Mouse (Mus musculus): Measurements from ENCODE around the gene 1700029P11Rik. TPM values are rescaled to one million over a fixed set of nuclear protein-coding genes. Genes with fewer than 3 reads are reported as not detected.

Gene 1700029P11Rik
- polyA plus RNA-seq, 1 experiment, result 0.08 TPM

DNA sequence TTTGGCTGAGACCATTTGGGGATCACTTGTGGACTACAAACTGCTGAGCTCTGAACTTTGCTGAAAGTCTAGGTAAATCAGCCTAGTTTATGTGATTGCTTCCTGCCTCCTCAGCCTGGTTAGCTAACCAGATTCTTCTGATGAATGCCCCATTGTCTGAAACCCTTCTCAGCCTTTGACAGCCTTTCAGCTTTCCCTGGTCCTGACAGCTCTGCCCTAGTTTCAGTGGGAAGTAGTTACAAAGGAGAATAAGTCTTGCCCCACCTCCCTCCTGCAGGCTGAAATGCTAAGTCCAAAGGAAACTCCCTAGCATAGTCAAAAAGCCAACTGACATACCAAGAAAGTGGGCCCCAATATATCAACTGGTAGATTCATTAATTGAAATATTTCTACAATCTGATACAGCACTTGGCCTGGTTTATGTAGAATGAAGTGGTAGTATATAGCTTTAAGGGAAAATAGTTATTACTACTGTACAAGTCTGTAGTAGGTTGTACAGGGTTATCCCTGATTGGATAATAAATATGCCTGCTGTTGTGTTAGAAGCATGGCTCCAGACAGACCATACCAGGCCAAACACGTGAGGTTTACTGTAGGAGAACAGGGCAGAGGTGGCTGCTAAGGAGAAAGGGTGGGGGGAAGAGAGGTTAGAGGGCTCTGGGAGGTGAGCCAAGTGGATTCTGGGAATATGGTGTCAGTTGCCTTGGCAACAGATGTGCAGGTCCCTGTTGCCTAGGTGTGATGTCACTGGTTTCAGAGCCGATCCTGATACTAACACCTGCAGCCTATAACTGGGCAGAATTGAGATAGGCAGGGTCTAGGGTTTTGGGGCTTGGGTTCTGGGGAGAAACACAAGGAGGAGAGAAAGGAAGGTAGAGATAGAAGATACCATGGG, 5.2 kb downstream of the 1700029P11Rik start:
- H3K4me3 ChIP-seq (ENCODE audit: insufficient read depth, low read depth, low read length), result no peak overlapping the region
- H3K27me3 ChIP-seq (replicated peaks; ENCODE audit: control insufficient read depth, insufficient read depth, low read length), result no peaks in the 10 kb centered on the region
- H3K4me1 ChIP-seq (ENCODE audit: control insufficient read depth, insufficient read depth, low read length), result no peaks in the 10 kb centered on the region
- H3K36me3 ChIP-seq (ENCODE audit: control insufficient read depth, insufficient read depth, low read length), result no peaks in the 10 kb centered on the region
- H3K27ac ChIP-seq (ENCODE audit: insufficient read depth, low read depth, low read length), result no peak overlapping the region
- no peak for TF ChIP-seq CTCF (conservative IDR thresholded peaks at IDR 0.05; ENCODE audit: insufficient read depth, insufficient read length, low read depth, low read length)
- TF ChIP-seq POLR2A (IDR thresholded peaks at IDR 0.05; ENCODE audit: low read depth, low read length), result no peak
- no peak for DNase-seq
- WGBS, result 64% methylated on average over 2 of the region's 2 CpGs

DNA sequence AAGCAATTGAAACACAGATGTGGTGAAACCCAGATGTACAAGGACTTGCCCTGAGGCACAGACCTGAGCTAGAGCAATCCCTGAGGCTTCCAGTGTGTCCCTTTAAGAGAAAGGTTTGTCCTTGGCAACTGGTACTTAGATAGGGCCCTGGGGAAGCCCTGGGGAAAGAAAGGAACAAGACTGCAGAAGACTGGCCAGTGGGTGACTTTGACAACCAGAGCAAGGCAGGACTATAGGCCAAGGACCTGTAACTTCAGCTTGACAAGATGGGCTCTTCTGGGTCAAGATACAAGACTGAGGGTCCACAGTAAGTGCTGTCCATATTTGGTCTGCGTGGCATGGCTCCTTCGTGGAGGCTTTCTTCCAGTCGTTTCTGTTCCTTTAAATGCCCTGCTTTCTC, 7.3 kb downstream of the 1700029P11Rik start, which contains the start of gene Xrcc6:
TSS of gene Xrcc6 (plus strand) at position 190 of the 400 bp plus-strand sequence.
- H3K4me1 ChIP-seq (ENCODE audit: control insufficient read depth, insufficient read depth, low read length), result no peaks in the 10 kb centered on the region
- H3K27me3 ChIP-seq (replicated peaks; ENCODE audit: control insufficient read depth, insufficient read depth, low read length), result no peaks in the 10 kb centered on the region
- no peak for DNase-seq
- 78% methylated on average over 3 of the region's 3 CpGs for WGBS
- H3K4me3 ChIP-seq (ENCODE audit: insufficient read depth, low read depth, low read length), result no peak within 1 kb of the TSS
- TF ChIP-seq POLR2A (IDR thresholded peaks at IDR 0.05; ENCODE audit: low read depth, low read length) (no peak), CTCF (conservative IDR thresholded peaks at IDR 0.05; ENCODE audit: insufficient read depth, insufficient read length, low read depth, low read length) (no peak)
- H3K36me3 ChIP-seq (ENCODE audit: control insufficient read depth, insufficient read depth, low read length), result no peaks in the 10 kb centered on the region
- H3K27ac ChIP-seq (ENCODE audit: insufficient read depth, low read depth, low read length), result no peak within 1 kb of the TSS

DNA sequence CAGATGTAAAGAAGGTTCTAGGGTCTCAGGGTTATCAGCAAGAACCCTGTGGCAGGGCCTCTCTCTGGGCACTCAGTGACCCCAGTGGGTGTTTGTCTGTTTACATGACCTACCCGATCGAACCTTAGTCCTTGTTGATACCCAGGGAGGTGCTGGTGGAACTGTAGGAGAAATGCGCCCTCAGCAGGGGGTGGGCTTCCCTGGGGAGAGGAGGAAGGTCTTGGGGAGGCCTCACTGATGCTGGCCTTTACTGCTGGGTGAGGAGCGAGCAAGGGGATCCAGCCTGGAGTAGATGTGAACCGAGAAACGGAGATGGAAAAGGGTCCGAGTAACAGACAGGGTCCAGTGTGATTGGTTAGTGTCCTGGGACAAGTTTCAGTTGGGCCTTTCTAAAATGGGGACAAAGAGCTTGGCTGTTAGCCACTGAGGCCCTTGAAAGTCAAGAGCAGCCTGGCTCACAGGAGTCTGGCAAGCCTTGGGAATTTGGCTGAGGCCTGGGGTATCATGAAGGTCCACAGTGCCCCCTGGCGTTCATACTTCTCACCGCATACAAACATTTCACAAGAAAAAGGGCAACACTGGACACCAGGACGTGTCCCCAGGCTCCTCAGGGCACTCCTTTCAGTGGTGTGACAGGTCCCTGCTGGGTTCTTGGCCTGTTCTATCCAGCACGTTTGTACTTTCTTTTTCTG, 9.2 kb downstream of the 1700029P11Rik start:
- Histone ChIP-seq H3K27ac (ENCODE audit: insufficient read depth, low read depth, low read length) (no peak overlapping the region), H3K27me3 (replicated peaks; ENCODE audit: control insufficient read depth, insufficient read depth, low read length) (no peaks in the 10 kb centered on the region), H3K4me3 (ENCODE audit: insufficient read depth, low read depth, low read length) (no peak overlapping the region), H3K36me3 (ENCODE audit: control insufficient read depth, insufficient read depth, low read length) (no peaks in the 10 kb centered on the region), H3K4me1 (ENCODE audit: control insufficient read depth, insufficient read depth, low read length) (no peaks in the 10 kb centered on the region)
- WGBS, result 48% methylated on average over 11 of the region's 11 CpGs
- no peak for TF ChIP-seq POLR2A (IDR thresholded peaks at IDR 0.05; ENCODE audit: low read depth, low read length)
- TF ChIP-seq CTCF (conservative IDR thresholded peaks at IDR 0.05; ENCODE audit: insufficient read depth, insufficient read length, low read depth, low read length), result peak; percentile 91
- peak; percentile 92 for DNase-seq

DNA sequence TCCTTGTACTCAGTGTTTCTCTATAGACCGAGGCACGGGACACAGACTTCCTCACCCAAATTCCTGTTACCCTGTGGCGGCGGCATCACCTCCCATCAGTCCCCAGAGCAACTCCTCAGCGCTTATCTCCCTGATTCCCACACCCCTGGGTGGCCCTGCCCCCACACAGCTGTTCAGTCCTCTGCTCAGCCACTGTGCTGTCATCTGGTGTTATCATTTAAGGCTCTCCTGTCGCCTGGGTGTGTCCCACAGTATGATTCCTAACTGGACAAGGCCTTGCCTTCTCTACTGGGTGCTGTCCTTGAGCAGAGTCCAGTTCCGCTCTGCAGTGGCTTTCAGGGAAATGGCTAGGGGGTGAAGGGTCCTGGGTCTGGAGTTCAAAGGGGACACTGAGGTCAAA, 10.2 kb downstream of the 1700029P11Rik start:
- Histone ChIP-seq H3K27me3 (replicated peaks; ENCODE audit: control insufficient read depth, insufficient read depth, low read length) (no peaks in the 10 kb centered on the region), H3K36me3 (ENCODE audit: control insufficient read depth, insufficient read depth, low read length) (no peaks in the 10 kb centered on the region), H3K4me3 (ENCODE audit: insufficient read depth, low read depth, low read length) (no peak overlapping the region), H3K4me1 (ENCODE audit: control insufficient read depth, insufficient read depth, low read length) (no peaks in the 10 kb centered on the region), H3K27ac (ENCODE audit: insufficient read depth, low read depth, low read length) (no peak overlapping the region)
- TF ChIP-seq POLR2A (IDR thresholded peaks at IDR 0.05; ENCODE audit: low read depth, low read length) (no peak), CTCF (conservative IDR thresholded peaks at IDR 0.05; ENCODE audit: insufficient read depth, insufficient read length, low read depth, low read length) (no peak)
- no peak for DNase-seq
- 66% methylated on average over 7 of the region's 7 CpGs for WGBS

DNA sequence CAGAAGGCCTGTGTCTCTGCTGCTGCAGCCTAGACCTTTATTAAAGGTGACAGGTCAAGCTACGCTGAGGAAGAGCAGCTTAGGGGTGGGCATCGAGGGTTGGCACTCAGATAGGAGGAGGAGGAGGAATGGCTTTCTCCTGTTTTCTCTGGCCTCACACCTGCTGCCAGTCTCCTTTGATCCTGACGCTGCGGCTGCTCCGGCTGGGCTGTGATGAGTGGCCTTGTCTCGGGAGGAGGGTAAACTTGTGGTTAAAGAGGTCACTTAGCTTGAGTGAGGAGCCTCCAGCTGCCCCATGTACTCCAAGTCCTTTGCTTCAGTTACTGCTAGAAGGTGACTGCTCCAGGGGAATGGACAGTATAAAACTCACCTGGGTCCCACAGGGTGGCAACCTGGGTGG, 13.7 kb downstream of the 1700029P11Rik start:
- Histone ChIP-seq H3K27ac (ENCODE audit: insufficient read depth, low read depth, low read length) (no peak overlapping the region), H3K4me1 (ENCODE audit: control insufficient read depth, insufficient read depth, low read length) (no peaks in the 10 kb centered on the region), H3K36me3 (ENCODE audit: control insufficient read depth, insufficient read depth, low read length) (no peaks in the 10 kb centered on the region), H3K27me3 (replicated peaks; ENCODE audit: control insufficient read depth, insufficient read depth, low read length) (no peaks in the 10 kb centered on the region), H3K4me3 (ENCODE audit: insufficient read depth, low read depth, low read length) (no peak overlapping the region)
- 68% methylated on average over 6 of the region's 6 CpGs for WGBS
- no peak for DNase-seq
- TF ChIP-seq CTCF (conservative IDR thresholded peaks at IDR 0.05; ENCODE audit: insufficient read depth, insufficient read length, low read depth, low read length) (no peak), POLR2A (IDR thresholded peaks at IDR 0.05; ENCODE audit: low read depth, low read length) (no peak)

DNA sequence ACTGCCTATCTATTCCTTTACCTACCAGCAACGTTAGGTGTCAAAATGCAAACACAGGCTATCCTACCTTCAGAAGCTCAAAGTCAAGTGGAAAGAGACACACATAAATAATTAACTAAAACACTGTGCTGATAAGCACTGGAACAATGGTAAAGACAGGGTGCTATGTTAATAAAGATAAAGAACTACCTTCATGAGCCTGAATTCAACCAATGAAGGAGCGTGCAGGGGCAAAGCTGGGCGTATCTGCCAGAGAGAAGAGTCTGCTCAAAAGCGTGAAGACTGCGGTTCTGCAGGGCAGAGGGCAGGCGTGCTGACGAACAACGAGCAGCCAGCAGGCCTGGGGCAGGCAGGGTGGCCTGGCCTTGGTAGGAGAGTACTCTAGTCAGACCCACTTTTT, 23.9 kb downstream of the 1700029P11Rik start:
- H3K36me3 ChIP-seq (ENCODE audit: control insufficient read depth, insufficient read depth, low read length), result peaks cover 1% of the 10 kb centered on the region; the same call in 1 of the 2 replicates
- no peaks in the 10 kb centered on the region for H3K27me3 ChIP-seq (replicated peaks; ENCODE audit: control insufficient read depth, insufficient read depth, low read length)
- DNase-seq, result no peak
- no peak overlapping the region for H3K4me3 ChIP-seq (ENCODE audit: insufficient read depth, low read depth, low read length)
- no peak overlapping the region for H3K27ac ChIP-seq (ENCODE audit: insufficient read depth, low read depth, low read length)
- TF ChIP-seq CTCF (conservative IDR thresholded peaks at IDR 0.05; ENCODE audit: insufficient read depth, insufficient read length, low read depth, low read length), result no peak
- no peak for TF ChIP-seq POLR2A (IDR thresholded peaks at IDR 0.05; ENCODE audit: low read depth, low read length)
- WGBS, result 77% methylated on average over 8 of the region's 8 CpGs
- no peaks in the 10 kb centered on the region for H3K4me1 ChIP-seq (ENCODE audit: control insufficient read depth, insufficient read depth, low read length)

DNA sequence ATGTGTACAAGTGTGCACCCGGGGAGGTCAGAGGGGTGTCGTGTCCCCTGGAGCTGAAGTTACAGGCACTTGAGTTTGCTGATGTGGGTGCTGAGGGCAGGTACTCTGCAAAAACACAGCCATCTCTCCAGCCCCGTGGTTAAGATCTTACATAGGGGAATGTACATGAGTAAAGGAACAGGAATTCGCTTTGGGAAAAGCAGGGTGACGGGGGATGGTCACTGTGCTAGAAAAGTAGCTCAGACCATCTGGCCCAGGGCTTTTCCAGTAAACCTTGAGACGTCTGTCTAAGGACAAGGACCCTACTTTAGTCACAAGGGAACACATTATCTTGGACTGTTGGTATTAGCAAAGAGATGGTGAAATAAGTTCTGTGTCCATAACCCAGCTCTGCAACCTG, 31.6 kb downstream of the 1700029P11Rik start:
- H3K36me3 ChIP-seq (ENCODE audit: control insufficient read depth, insufficient read depth, low read length), result no peaks in the 10 kb centered on the region
- no peak for DNase-seq
- H3K27me3 ChIP-seq (replicated peaks; ENCODE audit: control insufficient read depth, insufficient read depth, low read length), result no peaks in the 10 kb centered on the region
- TF ChIP-seq POLR2A (IDR thresholded peaks at IDR 0.05; ENCODE audit: low read depth, low read length), result no peak
- TF ChIP-seq CTCF (conservative IDR thresholded peaks at IDR 0.05; ENCODE audit: insufficient read depth, insufficient read length, low read depth, low read length), result no peak
- H3K4me1 ChIP-seq (ENCODE audit: control insufficient read depth, insufficient read depth, low read length), result peaks cover 7% of the 10 kb centered on the region; the same call in 1 of the 2 replicates
- no peak overlapping the region for H3K27ac ChIP-seq (ENCODE audit: insufficient read depth, low read depth, low read length)
- H3K4me3 ChIP-seq (ENCODE audit: insufficient read depth, low read depth, low read length), result no peak overlapping the region
- 84% methylated on average over 6 of the region's 6 CpGs for WGBS
